Mouse (Mus musculus): Measurements from ENCODE around the gene Ugt1a7c.
"Not testable (repeated sequence)": the region's sequence is repeated elsewhere in the genome, so short reads cannot be mapped to it uniquely, and the experiment has no call there.

The Ugt1a7c gene

GRCm38 (mm10) chr1:88224029-88224776 lies 129.3 kb downstream of the Ugt1a7c start:
- no peak for DNase-seq (ENCODE audit: low spot score)

GRCm38 (mm10) chr1:88225301-88225700 lies 130.4 kb downstream of the Ugt1a7c start:
- not testable (repeated sequence) for DNase-seq (ENCODE audit: low spot score)

- DNase-seq (ENCODE audit: low spot score): no peak
Observed at GRCm38 (mm10) chr1:88225741-88226140, 130.9 kb downstream of the Ugt1a7c start.

GRCm38 (mm10) chr1:88226670-88227379 lies 132.0 kb downstream of the Ugt1a7c start, which contains the start of gene Mroh2a:
Gene Mroh2a (plus strand): TSS chr1:88226986.
- DNase-seq (ENCODE audit: low spot score): peak; percentile 13

- peak; percentile 12 for DNase-seq (ENCODE audit: low spot score)
Observed at GRCm38 (mm10) chr1:88227482-88227881, 132.6 kb downstream of the Ugt1a7c start.

- DNase-seq (ENCODE audit: low spot score): peak; percentile 23
Observed at GRCm38 (mm10) chr1:88228121-88228520, 133.3 kb downstream of the Ugt1a7c start.

- DNase-seq (ENCODE audit: low spot score): peak; percentile 11
Observed at GRCm38 (mm10) chr1:88229566-88229965, 134.7 kb downstream of the Ugt1a7c start.

GRCm38 (mm10) chr1:88229986-88230385 lies 135.1 kb downstream of the Ugt1a7c start:
- DNase-seq (ENCODE audit: low spot score): peak; percentile 30

- DNase-seq (ENCODE audit: low spot score): peak; percentile 33
Observed at GRCm38 (mm10) chr1:88230421-88230820, 135.6 kb downstream of the Ugt1a7c start.

GRCm38 (mm10) chr1:88230981-88231802 lies 136.3 kb downstream of the Ugt1a7c start:
- DNase-seq (ENCODE audit: low spot score): peak; percentile 12

- peak; percentile 18 for DNase-seq (ENCODE audit: low spot score)
Observed at GRCm38 (mm10) chr1:88231803-88232499, 137.1 kb downstream of the Ugt1a7c start.

GRCm38 (mm10) chr1:88232664-88233380 lies 138.0 kb downstream of the Ugt1a7c start:
- peak; percentile 21 for DNase-seq (ENCODE audit: low spot score)

GRCm38 (mm10) chr1:88233421-88234247 lies 138.8 kb downstream of the Ugt1a7c start:
- peak; percentile 65 for DNase-seq (ENCODE audit: low spot score)

GRCm38 (mm10) chr1:88234248-88234610 lies 139.4 kb downstream of the Ugt1a7c start:
- peak; percentile 11 for DNase-seq (ENCODE audit: low spot score)

GRCm38 (mm10) chr1:88234646-88235045 lies 139.8 kb downstream of the Ugt1a7c start:
- DNase-seq (ENCODE audit: low spot score): peak; percentile 30

GRCm38 (mm10) chr1:88235046-88235893 lies 140.4 kb downstream of the Ugt1a7c start:
- peak; percentile 35 for DNase-seq (ENCODE audit: low spot score)

- DNase-seq (ENCODE audit: low spot score): no peak
Observed at GRCm38 (mm10) chr1:88235894-88236415, 141.1 kb downstream of the Ugt1a7c start.

- no peak for DNase-seq (ENCODE audit: low spot score)
Observed at GRCm38 (mm10) chr1:88237311-88237710, 142.4 kb downstream of the Ugt1a7c start.

GRCm38 (mm10) chr1:88238771-88239170 lies 143.9 kb downstream of the Ugt1a7c start:
- no peak for DNase-seq (ENCODE audit: low spot score)

Measured in urinary bladder, postnatal 10 days (tissue).